Mouse (Mus musculus): ENCODE results near the gene 2610044O15Rik8. TPM values are rescaled to one million over a fixed set of nuclear protein-coding genes. Genes with fewer than 3 reads are reported as not detected.
"Not testable (repeated sequence)": the region's sequence is repeated elsewhere in the genome, so short reads cannot be mapped to it uniquely, and the experiment has no call there.

The 2610044O15Rik8 gene
- 21.4 and 25.2 TPM in 2 replicates for polyA plus RNA-seq (2015; fragmentation: Nextera tagmentation; extraction: Ambion mirVana)

DNA sequence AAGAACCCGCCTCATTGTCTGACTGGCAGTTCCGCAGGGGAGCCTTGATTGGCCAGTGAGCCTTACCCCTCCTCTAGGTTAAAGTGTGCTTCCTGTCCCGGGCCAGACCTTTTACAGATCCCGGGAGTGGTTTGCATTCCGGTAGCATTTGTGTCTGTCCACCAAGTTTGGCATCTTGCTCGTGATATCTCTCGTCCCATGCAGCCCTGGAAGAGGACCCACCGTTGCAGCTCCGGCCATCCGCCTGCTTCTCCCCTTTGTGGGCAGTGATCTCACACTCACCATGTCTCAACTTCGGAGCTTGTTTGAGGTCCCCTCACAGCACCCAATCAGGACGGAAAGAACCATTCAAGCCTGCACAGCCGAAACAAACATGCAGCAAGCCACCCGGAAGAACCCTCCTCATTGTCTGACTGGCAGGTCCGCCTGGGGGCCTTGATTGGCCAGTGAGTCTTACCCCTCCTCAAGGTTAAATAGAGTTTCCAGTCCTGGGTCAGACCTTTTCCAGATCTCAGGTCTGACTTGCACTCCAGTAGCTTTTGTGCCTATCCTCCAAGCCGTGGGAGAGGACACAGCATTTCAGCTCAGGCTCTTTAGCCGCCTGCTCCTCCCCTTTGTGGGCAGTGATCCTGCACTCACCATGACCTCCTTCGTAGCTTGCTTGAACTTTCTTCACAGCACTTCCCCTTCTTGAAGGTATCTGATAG lies at the start of gene 2610044O15Rik8:
2610044O15Rik8 (minus strand) TSS at position 380 of the 707 bp plus-strand sequence.
- Histone ChIP-seq H3K4me3 (peak within 1 kb of the TSS; percentile 77), H3K27ac (peak within 1 kb of the TSS; percentile 99), H3K9ac (peak within 1 kb of the TSS; percentile 72), H3K4me2 (peak within 1 kb of the TSS; percentile 66), H3K4me1 (0 out of 2 replicates have a peak, but pooled peaks cover 7% of the 10 kb centered on the region), H3K36me3 (no peaks in the 10 kb centered on the region), H3K9me3 (no peaks in the 10 kb centered on the region), H3K27me3 (no peaks in the 10 kb centered on the region)
- ATAC-seq (ENCODE audit: borderline replicate concordance, extremely low read depth, low FRiP score, low TSS enrichment) = peak; percentile 99
- WGBS = 3% methylated on average over 18 of the region's 18 CpGs

DNA sequence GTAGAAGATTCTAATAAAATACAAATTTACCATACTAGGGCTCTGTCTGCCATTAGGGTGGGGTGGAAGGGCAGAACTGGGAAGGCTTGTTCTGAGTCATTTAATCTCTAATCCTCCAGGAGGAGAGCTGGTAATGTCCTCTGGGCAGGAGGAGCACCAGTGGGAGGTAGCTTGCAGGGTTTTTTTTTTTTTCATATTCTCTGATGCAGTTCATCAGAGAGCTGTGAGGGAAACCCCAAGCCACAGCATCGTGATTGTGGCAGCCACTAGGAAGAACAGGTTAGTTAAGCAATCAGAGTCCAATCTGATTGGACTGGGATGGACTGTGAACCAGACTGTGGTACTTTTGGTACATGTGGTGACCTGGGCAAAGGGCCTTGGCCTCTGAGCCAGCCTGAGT lies 31.7 kb upstream of the 2610044O15Rik8 start:
- H3K27ac ChIP-seq = no peak overlapping the region
- H3K36me3 ChIP-seq = peaks cover 15% of the 10 kb centered on the region; the same call in 1 of the 2 replicates
- no peak overlapping the region for H3K4me3 ChIP-seq
- H3K4me2 ChIP-seq = no peak overlapping the region
- H3K4me1 ChIP-seq = peaks cover 9% of the 10 kb centered on the region; the same call in 1 of the 2 replicates
- H3K27me3 ChIP-seq = no peaks in the 10 kb centered on the region
- no peak for ATAC-seq (ENCODE audit: borderline replicate concordance, extremely low read depth, low FRiP score, low TSS enrichment)
- 0 out of 2 replicates have a peak, but pooled peaks cover 5% of the 10 kb centered on the region for H3K9me3 ChIP-seq
- no peak overlapping the region for H3K9ac ChIP-seq
- 73% methylated on average over 1 of the region's 1 CpGs for WGBS

DNA sequence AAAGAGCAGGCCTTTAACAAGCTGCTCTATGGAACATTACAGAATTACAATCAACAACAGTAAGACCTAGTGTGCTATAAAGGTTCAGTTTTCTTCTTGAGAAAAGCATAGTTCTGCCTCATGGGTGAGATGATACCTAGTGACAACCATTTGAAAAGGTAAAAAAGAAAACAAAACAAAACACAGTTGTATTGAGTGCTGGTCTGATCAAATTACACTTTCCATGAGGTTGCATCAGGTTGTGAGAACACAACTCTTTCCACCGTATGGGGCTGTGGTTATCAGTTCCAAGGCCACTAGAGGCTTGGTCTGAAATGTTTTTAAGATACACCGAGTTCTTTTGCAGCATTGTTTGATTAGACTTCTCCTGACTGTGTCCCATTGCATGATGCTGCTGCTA lies 30.1 kb upstream of the 2610044O15Rik8 start:
- H3K9ac ChIP-seq = no peak overlapping the region
- ATAC-seq (ENCODE audit: borderline replicate concordance, extremely low read depth, low FRiP score, low TSS enrichment) = no peak
- H3K4me1 ChIP-seq = peaks cover 9% of the 10 kb centered on the region; the same call in 1 of the 2 replicates
- H3K9me3 ChIP-seq = 0 out of 2 replicates have a peak, but pooled peaks cover 5% of the 10 kb centered on the region
- no peak overlapping the region for H3K27ac ChIP-seq
- peaks cover 14% of the 10 kb centered on the region; the same call in 1 of the 2 replicates for H3K36me3 ChIP-seq
- peak overlapping the region; percentile 72 for H3K4me2 ChIP-seq
- no peaks in the 10 kb centered on the region for H3K27me3 ChIP-seq
- 0 out of 2 replicates have a peak overlapping the region, but pooled peaks have one; percentile 48 for H3K4me3 ChIP-seq
- WGBS = 58% methylated on average over 2 of the region's 2 CpGs

DNA sequence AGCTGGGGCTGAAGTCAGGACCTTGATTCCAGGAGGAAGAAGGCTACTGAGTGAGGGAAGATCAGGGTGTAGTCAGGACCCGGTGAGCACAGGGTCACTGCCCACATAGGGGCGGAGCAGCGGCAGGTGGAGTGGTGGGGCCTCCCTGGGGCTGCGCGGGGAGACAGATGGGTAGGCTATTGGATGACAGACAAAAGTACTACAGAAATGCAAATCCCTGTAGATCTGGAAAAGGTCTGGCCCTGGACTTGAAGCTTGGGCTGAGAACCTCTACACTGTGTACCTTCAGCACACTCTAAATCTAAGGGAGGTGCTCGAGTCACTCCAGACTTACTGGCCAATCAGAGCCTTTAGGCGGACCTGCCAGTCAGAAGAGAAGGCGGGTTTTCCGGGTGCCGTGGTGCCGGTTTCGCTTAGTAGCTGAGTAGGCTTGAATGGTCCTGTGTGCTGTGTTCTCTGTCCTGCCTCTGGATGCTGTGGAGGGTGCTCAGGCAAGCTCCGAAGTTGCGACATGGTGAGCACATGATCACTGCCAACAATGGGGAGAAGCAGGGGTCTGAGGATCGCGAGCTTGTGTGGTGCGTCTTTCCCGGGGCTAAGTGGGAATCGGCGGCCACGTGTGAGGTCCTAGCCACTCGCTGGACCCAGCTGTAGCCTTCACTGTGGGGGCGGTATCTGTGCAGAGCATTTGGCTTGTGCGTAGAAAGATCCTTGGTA lies 29.2 kb upstream of the 2610044O15Rik8 start:
- H3K4me1 ChIP-seq, H3K9me3 ChIP-seq, H3K27ac ChIP-seq, H3K27me3 ChIP-seq: not testable (repeated sequence)
- Histone ChIP-seq H3K36me3 (peaks cover 10% of the 10 kb centered on the region; the same call in 1 of the 2 replicates), H3K9ac (peak overlapping the region; percentile 32; the same call in 1 of the 2 replicates), H3K4me3 (peak overlapping the region; percentile 48), H3K4me2 (peak overlapping the region; percentile 72)
- WGBS = under 1% methylated on average over 24 of the region's 24 CpGs
- ATAC-seq (ENCODE audit: borderline replicate concordance, extremely low read depth, low FRiP score, low TSS enrichment) = peak; percentile 97

DNA sequence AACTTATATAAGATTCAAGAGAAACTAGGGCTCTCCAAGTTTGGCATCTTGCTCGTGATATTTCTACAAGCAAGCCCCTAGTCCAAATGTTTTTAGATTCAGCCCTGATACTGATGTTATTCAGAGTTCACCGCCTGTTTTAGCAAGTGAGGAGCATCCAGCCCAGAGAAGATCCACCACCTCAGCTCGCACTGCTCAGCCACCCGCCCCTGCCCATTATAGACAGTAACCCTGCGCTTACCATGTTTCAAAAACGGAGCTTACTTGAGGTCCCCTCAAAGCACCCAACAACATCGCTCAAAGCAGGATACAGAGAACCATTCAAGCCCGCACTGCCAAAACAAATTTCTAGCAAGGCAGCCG lies 561 bp downstream of the 2610044O15Rik8 start:
- Histone ChIP-seq H3K27me3 (no peaks in the 10 kb centered on the region), H3K9me3 (no peaks in the 10 kb centered on the region), H3K4me2 (peak overlapping the region; percentile 66), H3K4me1 (0 out of 2 replicates have a peak, but pooled peaks cover 7% of the 10 kb centered on the region), H3K36me3 (no peaks in the 10 kb centered on the region), H3K9ac (peak overlapping the region; percentile 72), H3K27ac (peak overlapping the region; percentile 99), H3K4me3 (peak overlapping the region; percentile 77)
- under 1% methylated on average over 9 of the region's 9 CpGs for WGBS
- no peak; the same call in 1 of the 2 replicates for ATAC-seq (ENCODE audit: borderline replicate concordance, extremely low read depth, low FRiP score, low TSS enrichment)

Other genes with a start within 250 kb of the 2610044O15Rik8 start
- not detected in 2 replicates for gene Ccdc7a, start 168.9 kb downstream of the 2610044O15Rik8 start, polyA plus RNA-seq (2015; fragmentation: Nextera tagmentation; extraction: Ambion mirVana)
- gene Ccdc7b, start 167.3 kb downstream of the 2610044O15Rik8 start, polyA plus RNA-seq (2015; fragmentation: Nextera tagmentation; extraction: Ambion mirVana) = not detected in 2 replicates
- gene Gm10999, start 102.7 kb downstream of the 2610044O15Rik8 start, polyA plus RNA-seq (2015; fragmentation: Nextera tagmentation; extraction: Ambion mirVana) = not detected in 2 replicates

All from lung, embryonic 15.5 days (tissue).